Mouse (Mus musculus): ENCODE measurements at regions not wholly inside any gene's neighbourhood (a gene's known extent, or its start where the extent isn't known, plus 50 kb on each side); places are given as distances from the start of the nearest gene placed in this dataset.
A peak's percentile ranks its signal among the peaks of the same experiment; 100 is the strongest.

GRCm38 (mm10) chr5:148608857-148609505, 56.4 kb upstream of the Ubl3 start:
- no peak for DNase-seq

GRCm38 (mm10) chr5:148608178-148608577, 55.6 kb upstream of the Ubl3 start:
- DNase-seq: peak; percentile 43 to 51

DNA sequence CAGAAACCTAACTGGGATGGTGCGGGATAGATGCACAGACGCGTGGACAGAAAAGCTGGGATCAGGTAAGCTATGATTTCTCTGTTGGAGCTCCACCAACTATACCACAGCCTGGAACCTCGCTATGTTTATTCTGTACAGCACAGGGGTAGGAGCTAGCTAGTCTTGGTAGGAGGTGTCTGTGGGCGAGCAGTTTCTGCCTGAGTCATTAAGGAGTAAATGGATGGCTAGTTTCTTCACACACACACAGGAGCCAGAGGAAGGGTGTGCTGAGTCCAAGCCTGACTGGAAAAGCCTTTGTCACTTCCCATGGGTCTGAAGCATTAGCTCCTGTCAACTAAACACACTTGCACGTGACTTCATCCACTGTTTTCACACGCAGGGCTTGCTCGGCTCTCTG, 53.1 kb upstream of the Ubl3 start:
- no peak for DNase-seq

Data from cerebellum, postnatal 10 days (tissue).